Mouse (Mus musculus) heart, postnatal 0 days (tissue): ENCODE results near the gene Rpl37. TPM values are rescaled to one million over a fixed set of nuclear protein-coding genes. Genes with fewer than 3 reads are reported as not detected.

Source experiments
- ATAC-seq: fragments of 200-750 bp; cut with Nextera tagmentation; 2 replicates; pipeline ENCODE4 v1.8.0; 2017; ENCODE audit warnings: low read depth, moderate number of reproducible peaks, moderate library complexity; ENCODE audit not compliant: insufficient read depth
- DNase-seq: peaks from one replicate; pipeline ENCODE4 v3.0.0-alpha.2; 2016; ENCODE audit warnings: low spot score
- H3K27ac ChIP-seq: fragments of 300-500 bp; sonication (generic); 2 replicates; pipeline ENCODE4 v1.5.1; 2014; ENCODE audit warnings: low read depth, mild to moderate bottlenecking
- H3K27me3 ChIP-seq: fragments of 300-500 bp; sonication (generic); 2 replicates; pipeline ENCODE4 v1.6.1; 2014; ENCODE audit warnings: low read length, mixed read lengths; ENCODE audit not compliant: control insufficient read depth, insufficient read depth
- H3K36me3 ChIP-seq: fragments of 300-500 bp; sonication (generic); replicated peaks from 2 replicates; pipeline ENCODE4 v1.6.1; 2014; ENCODE audit warnings: low read length, mixed read lengths; ENCODE audit not compliant: control insufficient read depth, insufficient read depth
- H3K4me1 ChIP-seq: fragments of 300-500 bp; sonication (generic); 2 replicates; pipeline ENCODE4 v1.6.1; 2014; ENCODE audit warnings: antibody characterized with exemption; ENCODE audit not compliant: control insufficient read depth, insufficient read depth
- H3K4me2 ChIP-seq: fragments of 300-500 bp; sonication (generic); 2 replicates; pipeline ENCODE4 v1.6.1; 2014; ENCODE audit warnings: low read depth, mild to moderate bottlenecking, low read length, moderate library complexity
- H3K4me3 ChIP-seq: fragments of 300-500 bp; sonication (generic); 2 replicates; pipeline ENCODE4 v1.5.1; 2014; ENCODE audit warnings: low read depth, low read length
- H3K9ac ChIP-seq: fragments of 300-500 bp; sonication (generic); replicated peaks from 2 replicates; pipeline ENCODE4 v1.6.1; 2014; ENCODE audit warnings: low read depth, low read length, mixed read lengths
- H3K9me3 ChIP-seq: fragments of 300-500 bp; sonication (generic); replicated peaks from 2 replicates; pipeline ENCODE4 v1.6.1; 2016; ENCODE audit warnings: low read length; ENCODE audit not compliant: control insufficient read depth
- CTCF ChIP-seq: IDR thresholded peaks from 2 replicates; pipeline ENCODE4 v1.5.1; 2016; ENCODE audit warnings: antibody characterized with exemption, control low read depth, low read depth
- EP300 ChIP-seq: IDR thresholded peaks from 2 replicates; pipeline ENCODE4 v1.6.1; 2016; ENCODE audit warnings: antibody characterized with exemption, low read depth
- WGBS: fragments of 180-500 bp; shearing (Covaris S2); extraction: QIAGEN DNeasy Blood & Tissue Kit; methylation state at CpG from one replicate; pipeline ENCODE4 v1.1.7; 2014; 5-methylcytosine and 5-hydroxymethylcytosine counted together
- polyA plus RNA-seq: library from polyadenylated mRNA; unstranded; fragments of >200 nt; fragmentation: Nextera tagmentation; extraction: Ambion mirVana; gene quantifications from 2 replicates; pipeline ENCODE4 v1.2.1, GENCODE M21; 2015
- total RNA-seq: library from RNA; depleted of rRNA; stranded (reverse); fragments of >200 nt; gene quantifications from 2 replicates; pipeline ENCODE4 v1.2.3, GENCODE M21; 2014; ENCODE audit warnings: low replicate concordance

The Rpl37 gene
- total and polyA plus RNA-seq, 2 experiments from 2014 or later = 164 to 374 TPM

- WGBS = 37% methylated on average over 21 of the region's 21 CpGs
- peak within 1 kb of the TSS; percentile 54 for H3K4me2 ChIP-seq
- peak; percentile 20 for DNase-seq
- H3K9me3 ChIP-seq = no peaks in the 10 kb centered on the region
- peaks cover 3% of the 10 kb centered on the region; the same call in 1 of the 2 replicates for H3K36me3 ChIP-seq
- peak within 1 kb of the TSS; percentile 59 for H3K9ac ChIP-seq
- no peak for ATAC-seq
- H3K27ac ChIP-seq = peak within 1 kb of the TSS; percentile 69
- TF ChIP-seq EP300 (no peak), CTCF (no peak)
- peak within 1 kb of the TSS; percentile 48 for H3K4me3 ChIP-seq
- no peaks in the 10 kb centered on the region; the same call in 1 of the 2 replicates for H3K4me1 ChIP-seq
- no peaks in the 10 kb centered on the region for H3K27me3 ChIP-seq
Observed at GRCm38 (mm10) chr15:5107686-5108654, 8.5 kb upstream of the Rpl37 start, which contains the start of gene Card6. Gene Card6, minus strand, starts transcription at chr15:5108539.

- ATAC-seq (no peak), DNase-seq (no peak)
- Histone ChIP-seq H3K9ac (no peak overlapping the region), H3K4me3 (peak overlapping the region; percentile 48), H3K36me3 (peaks cover 3% of the 10 kb centered on the region; the same call in 1 of the 2 replicates), H3K4me1 (no peaks in the 10 kb centered on the region; the same call in 1 of the 2 replicates), H3K4me2 (peak overlapping the region; percentile 54), H3K27ac (peak overlapping the region; percentile 69; the same call in 1 of the 2 replicates), H3K27me3 (no peaks in the 10 kb centered on the region), H3K9me3 (no peaks in the 10 kb centered on the region)
- no peak for TF ChIP-seq CTCF
- no peak for TF ChIP-seq EP300
- 64% methylated on average over 3 of the region's 3 CpGs for WGBS
Observed at GRCm38 (mm10) chr15:5108655-5109040, 7.8 kb upstream of the Rpl37 start.

GRCm38 (mm10) chr15:5112651-5113050 lies 3.8 kb upstream of the Rpl37 start:
- Histone ChIP-seq H3K4me3 (no peak overlapping the region), H3K4me1 (peaks cover 8% of the 10 kb centered on the region), H3K9me3 (no peaks in the 10 kb centered on the region), H3K36me3 (peaks cover under 1% of the 10 kb centered on the region), H3K9ac (no peak overlapping the region), H3K4me2 (no peak overlapping the region), H3K27ac (no peak overlapping the region), H3K27me3 (no peaks in the 10 kb centered on the region)
- TF ChIP-seq CTCF = no peak
- TF ChIP-seq EP300 = no peak
- 69% methylated on average over 3 of the region's 3 CpGs for WGBS
- ATAC-seq (no peak), DNase-seq (no peak)

DNA sequence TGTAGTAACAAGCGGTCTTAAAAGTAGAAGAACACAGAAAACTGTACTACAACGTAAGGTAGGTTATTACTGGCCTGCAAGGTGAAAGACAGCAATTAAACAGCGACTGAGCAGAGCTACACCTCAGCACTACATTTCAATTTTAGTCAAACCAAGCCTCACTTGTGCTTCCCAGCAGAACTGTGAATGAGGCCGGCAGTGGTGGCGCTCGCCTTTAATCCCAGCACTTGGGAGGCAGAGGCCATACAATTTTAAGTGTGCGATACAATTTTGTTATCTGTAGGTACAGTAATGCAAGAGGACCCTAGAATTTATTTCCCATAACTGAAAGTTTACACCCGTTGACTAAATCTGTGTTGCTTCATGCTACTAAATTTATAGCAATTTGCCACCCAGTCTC lies 1.3 kb upstream of the Rpl37 start:
- peak overlapping the region; percentile 67 for H3K4me3 ChIP-seq
- peak overlapping the region; percentile 75 for H3K4me2 ChIP-seq
- TF ChIP-seq EP300 (no peak), CTCF (no peak)
- WGBS = 49% methylated on average over 8 of the region's 8 CpGs
- peak overlapping the region; percentile 71 for H3K9ac ChIP-seq
- no peaks in the 10 kb centered on the region for H3K9me3 ChIP-seq
- H3K4me1 ChIP-seq = peaks cover 14% of the 10 kb centered on the region
- DNase-seq (no peak), ATAC-seq (no peak)
- H3K27ac ChIP-seq = peak overlapping the region; percentile 93
- H3K36me3 ChIP-seq = peaks cover 26% of the 10 kb centered on the region
- H3K27me3 ChIP-seq = no peaks in the 10 kb centered on the region

DNA sequence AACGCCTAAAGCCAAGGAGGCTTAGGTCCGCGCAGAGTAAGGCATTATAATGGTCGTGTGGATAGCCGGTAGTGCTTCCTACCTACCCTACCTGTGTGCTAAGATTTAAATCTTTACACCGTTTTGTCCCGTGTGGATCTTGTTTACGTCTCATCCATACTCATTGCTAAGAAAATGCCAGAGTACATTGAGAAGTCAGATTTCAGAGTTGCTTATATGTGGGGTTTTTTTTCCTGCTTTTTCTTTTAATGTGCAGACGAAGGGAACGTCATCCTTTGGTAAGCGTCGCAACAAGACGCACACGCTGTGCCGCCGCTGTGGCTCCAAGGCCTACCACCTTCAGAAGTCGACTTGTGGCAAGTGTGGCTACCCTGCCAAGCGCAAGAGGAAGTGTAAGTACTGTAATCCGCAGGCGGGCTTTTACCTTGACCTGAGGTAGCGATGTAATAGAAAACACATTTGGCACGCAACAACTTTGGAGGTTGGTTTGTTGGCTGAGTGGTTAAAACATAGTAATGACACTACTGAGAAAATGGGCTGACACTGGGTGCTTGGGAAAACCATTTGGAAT lies 671 bp downstream of the Rpl37 start:
- H3K9me3 ChIP-seq = no peaks in the 10 kb centered on the region
- peak overlapping the region; percentile 60 for H3K4me2 ChIP-seq
- DNase-seq (no peak), ATAC-seq (no peak)
- no peak for TF ChIP-seq EP300
- no peak for TF ChIP-seq CTCF
- under 1% methylated on average over 22 of the region's 22 CpGs for WGBS
- peak overlapping the region; percentile 93 for H3K27ac ChIP-seq
- H3K36me3 ChIP-seq = peaks cover 45% of the 10 kb centered on the region
- H3K4me1 ChIP-seq = peaks cover 14% of the 10 kb centered on the region
- peak overlapping the region; percentile 73 for H3K9ac ChIP-seq
- no peaks in the 10 kb centered on the region for H3K27me3 ChIP-seq
- peak overlapping the region; percentile 67 for H3K4me3 ChIP-seq
